Mouse (Mus musculus): Measurements from ENCODE around the gene Odf3b. TPM values are rescaled to one million over a fixed set of nuclear protein-coding genes. Genes with fewer than 3 reads are reported as not detected.

Odf3b gene
- polyA plus RNA-seq, 1 experiment from 2014 or later, result 0.54 TPM

DNA sequence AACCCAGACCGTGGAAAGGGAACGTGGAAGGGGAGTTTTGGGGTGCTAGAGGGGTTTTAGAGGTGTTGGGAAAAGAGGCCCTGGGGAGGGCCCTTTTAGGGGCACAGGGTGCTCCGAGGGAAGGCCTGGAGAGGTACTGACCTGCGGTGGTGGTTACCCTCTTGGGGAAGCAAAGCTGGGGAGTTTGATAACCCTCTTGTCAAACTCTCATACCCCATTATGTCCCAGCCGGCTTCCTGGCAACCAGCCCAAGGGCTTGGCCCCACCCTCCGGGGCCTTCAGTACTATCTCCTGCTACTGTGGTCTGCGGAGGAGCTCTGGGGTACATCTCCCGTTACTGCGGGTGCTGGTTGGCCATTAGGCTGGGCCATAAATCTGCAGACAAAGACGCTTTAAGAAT is 347 bp upstream of the Odf3b start:
- 6% methylated on average over 10 of the region's 10 CpGs for WGBS (ENCODE audit: insufficient replicate concordance)
- Histone ChIP-seq H3K36me3 (ENCODE audit: control insufficient read depth, insufficient read depth, low read length) (no peaks in the 10 kb centered on the region), H3K9me3 (replicated peaks; ENCODE audit: control insufficient read depth, low read length) (no peaks in the 10 kb centered on the region), H3K27ac (ENCODE audit: low read depth, low read length) (no peak overlapping the region), H3K4me1 (ENCODE audit: control insufficient read depth, insufficient read depth, low read length) (peaks cover 16% of the 10 kb centered on the region), H3K9ac (ENCODE audit: low read depth, low read length) (peak overlapping the region; percentile 54; the same call in 1 of the 2 replicates), H3K4me2 (peak overlapping the region; percentile 75), H3K27me3 (ENCODE audit: control insufficient read depth, insufficient read depth, low read length) (peaks cover 46% of the 10 kb centered on the region), H3K4me3 (ENCODE audit: low read depth, low read length) (peak overlapping the region; percentile 48)
- no peak for ATAC-seq (replicated peaks; ENCODE audit: insufficient number of reproducible peaks, low FRiP score, low TSS enrichment)

DNA sequence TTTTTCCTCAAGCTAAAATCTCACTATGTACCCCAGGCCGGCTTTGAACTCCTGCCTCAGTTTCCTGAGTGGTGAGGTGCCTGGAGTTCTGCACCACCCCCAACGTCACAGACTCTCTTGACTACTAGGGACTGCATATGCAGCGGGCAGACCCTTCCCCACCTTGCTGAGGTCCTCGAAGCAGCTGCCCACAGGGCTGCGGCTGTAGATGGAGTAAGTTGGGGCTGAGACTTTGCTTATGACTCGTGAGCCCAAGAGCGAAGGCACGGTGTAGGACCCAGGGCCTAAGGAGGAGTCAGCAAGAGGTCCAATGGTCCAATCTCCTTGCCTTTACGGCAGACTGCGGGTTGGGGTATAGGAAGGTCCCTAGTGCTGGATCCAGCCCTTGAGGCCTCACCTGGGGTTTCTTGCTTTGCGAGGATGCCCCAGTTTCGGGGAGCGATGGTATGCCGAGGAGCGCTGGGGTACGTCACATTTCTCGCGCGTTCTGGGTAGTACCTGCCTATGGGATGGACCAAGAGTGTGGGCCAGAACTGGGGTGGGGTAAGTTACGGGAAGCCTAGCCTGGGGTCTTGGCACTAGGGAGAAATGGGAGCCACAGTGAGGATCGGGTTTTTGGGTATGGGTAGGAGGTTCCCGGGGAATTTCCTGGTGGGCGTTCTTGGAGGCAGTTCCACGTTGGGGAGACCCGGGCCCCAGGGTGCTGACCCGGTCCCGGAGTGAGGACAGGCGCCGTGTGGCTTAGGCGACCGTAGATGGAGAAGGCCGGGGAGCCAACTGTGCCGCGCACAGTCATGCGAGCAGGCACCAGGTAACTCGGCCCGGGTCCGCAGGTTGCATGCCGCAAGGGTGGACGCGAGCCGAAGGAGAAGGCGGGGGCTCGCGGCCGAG is 899 bp downstream of the Odf3b start:
- Histone ChIP-seq H3K4me1 (ENCODE audit: control insufficient read depth, insufficient read depth, low read length) (peaks cover 20% of the 10 kb centered on the region), H3K4me3 (ENCODE audit: low read depth, low read length) (peak overlapping the region; percentile 48), H3K4me2 (peak overlapping the region; percentile 75), H3K9ac (ENCODE audit: low read depth, low read length) (peak overlapping the region; percentile 54), H3K27ac (ENCODE audit: low read depth, low read length) (no peak overlapping the region), H3K36me3 (ENCODE audit: control insufficient read depth, insufficient read depth, low read length) (no peaks in the 10 kb centered on the region), H3K27me3 (ENCODE audit: control insufficient read depth, insufficient read depth, low read length) (peaks cover 46% of the 10 kb centered on the region), H3K9me3 (replicated peaks; ENCODE audit: control insufficient read depth, low read length) (no peaks in the 10 kb centered on the region)
- 14% methylated on average over 46 of the region's 46 CpGs for WGBS (ENCODE audit: insufficient replicate concordance)
- no peak for ATAC-seq (replicated peaks; ENCODE audit: insufficient number of reproducible peaks, low FRiP score, low TSS enrichment)

DNA sequence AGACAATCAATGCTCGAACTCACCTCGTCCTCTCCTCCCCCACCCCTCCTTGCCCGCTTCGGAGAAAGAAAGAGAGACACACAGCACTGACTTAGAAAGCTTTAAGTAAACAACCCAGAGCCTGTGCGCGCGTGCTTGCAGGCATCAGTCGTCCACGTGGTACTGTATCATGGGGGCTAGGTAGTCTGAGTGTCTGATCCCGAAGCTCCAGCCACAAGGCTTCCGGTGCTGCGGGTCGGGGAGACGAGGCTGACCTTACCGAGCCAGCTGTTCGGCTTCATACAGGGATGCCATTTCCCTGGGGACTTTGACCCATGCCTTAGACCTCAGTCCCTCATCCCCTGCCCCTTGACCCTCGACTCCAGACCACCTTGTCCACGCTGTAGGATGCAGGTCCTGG is 1.7 kb downstream of the Odf3b start:
- no peaks in the 10 kb centered on the region for H3K9me3 ChIP-seq (replicated peaks; ENCODE audit: control insufficient read depth, low read length)
- H3K4me2 ChIP-seq, result peak overlapping the region; percentile 31
- peak overlapping the region; percentile 14; the same call in 1 of the 2 replicates for H3K4me3 ChIP-seq (ENCODE audit: low read depth, low read length)
- H3K9ac ChIP-seq (ENCODE audit: low read depth, low read length), result no peak overlapping the region
- no peak for ATAC-seq (replicated peaks; ENCODE audit: insufficient number of reproducible peaks, low FRiP score, low TSS enrichment)
- no peaks in the 10 kb centered on the region for H3K36me3 ChIP-seq (ENCODE audit: control insufficient read depth, insufficient read depth, low read length)
- peaks cover 46% of the 10 kb centered on the region for H3K27me3 ChIP-seq (ENCODE audit: control insufficient read depth, insufficient read depth, low read length)
- H3K27ac ChIP-seq (ENCODE audit: low read depth, low read length), result no peak overlapping the region
- 3% methylated on average over 18 of the region's 18 CpGs for WGBS (ENCODE audit: insufficient replicate concordance)
- peaks cover 25% of the 10 kb centered on the region for H3K4me1 ChIP-seq (ENCODE audit: control insufficient read depth, insufficient read depth, low read length)

DNA sequence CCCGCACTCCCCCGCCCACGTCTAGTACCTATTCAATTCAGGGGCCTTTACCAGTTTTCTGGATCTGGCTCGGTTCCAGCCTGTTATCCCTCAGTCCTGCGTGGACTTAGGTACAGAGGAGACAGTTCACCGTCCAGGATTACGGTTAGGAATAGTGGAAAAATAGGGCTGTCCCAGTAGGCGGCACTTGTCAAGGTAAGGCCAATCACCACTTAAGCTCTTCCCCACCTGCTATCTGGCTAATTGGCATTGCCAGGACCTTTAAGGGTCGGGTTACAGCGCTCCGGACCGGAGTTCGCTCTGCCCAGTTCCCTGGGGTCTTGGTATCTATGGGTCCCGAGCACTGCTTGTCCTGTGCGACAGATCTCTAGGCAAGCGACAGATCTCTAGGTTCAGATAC is 2.1 kb downstream of the Odf3b start, which contains the start of gene Tymp:
Tymp (minus strand) TSS at position 83 of the 400 bp plus-strand sequence.
- no peak for ATAC-seq (replicated peaks; ENCODE audit: insufficient number of reproducible peaks, low FRiP score, low TSS enrichment)
- H3K9ac ChIP-seq (ENCODE audit: low read depth, low read length), result no peak within 1 kb of the TSS
- peaks cover 43% of the 10 kb centered on the region for H3K27me3 ChIP-seq (ENCODE audit: control insufficient read depth, insufficient read depth, low read length)
- 15% methylated on average over 16 of the region's 16 CpGs for WGBS (ENCODE audit: insufficient replicate concordance)
- H3K4me1 ChIP-seq (ENCODE audit: control insufficient read depth, insufficient read depth, low read length), result peaks cover 25% of the 10 kb centered on the region
- peaks cover 4% of the 10 kb centered on the region for H3K36me3 ChIP-seq (ENCODE audit: control insufficient read depth, insufficient read depth, low read length)
- peak within 1 kb of the TSS; percentile 31 for H3K4me2 ChIP-seq
- no peak within 1 kb of the TSS for H3K27ac ChIP-seq (ENCODE audit: low read depth, low read length)
- H3K9me3 ChIP-seq (replicated peaks; ENCODE audit: control insufficient read depth, low read length), result no peaks in the 10 kb centered on the region
- peak within 1 kb of the TSS; percentile 14; the same call in 1 of the 2 replicates for H3K4me3 ChIP-seq (ENCODE audit: low read depth, low read length)

DNA sequence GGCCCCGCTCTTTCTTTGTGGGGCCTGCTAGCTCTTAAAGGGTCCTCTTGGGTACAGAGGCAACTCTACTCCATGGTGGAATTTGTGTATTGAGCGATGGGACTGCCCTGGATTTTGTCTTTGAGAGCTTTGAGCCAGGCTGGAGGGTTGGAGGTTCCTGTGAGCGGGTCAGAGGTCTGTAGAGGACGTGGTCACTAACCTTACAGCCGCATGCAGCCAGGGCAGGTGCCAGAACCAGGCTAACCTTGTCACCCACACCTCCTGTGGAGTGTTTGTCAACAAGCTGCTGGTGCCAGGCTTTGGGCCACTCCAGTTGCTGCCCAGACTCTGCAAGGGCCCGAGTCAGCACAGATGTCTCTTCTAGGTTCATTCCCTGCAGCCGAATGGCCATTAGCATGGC is 3.0 kb downstream of the Odf3b start:
- peaks cover 13% of the 10 kb centered on the region for H3K36me3 ChIP-seq (ENCODE audit: control insufficient read depth, insufficient read depth, low read length)
- no peak for ATAC-seq (replicated peaks; ENCODE audit: insufficient number of reproducible peaks, low FRiP score, low TSS enrichment)
- H3K4me2 ChIP-seq, result no peak overlapping the region
- peaks cover 25% of the 10 kb centered on the region for H3K4me1 ChIP-seq (ENCODE audit: control insufficient read depth, insufficient read depth, low read length)
- no peak overlapping the region for H3K9ac ChIP-seq (ENCODE audit: low read depth, low read length)
- no peak overlapping the region for H3K27ac ChIP-seq (ENCODE audit: low read depth, low read length)
- no peaks in the 10 kb centered on the region for H3K9me3 ChIP-seq (replicated peaks; ENCODE audit: control insufficient read depth, low read length)
- no peak overlapping the region for H3K4me3 ChIP-seq (ENCODE audit: low read depth, low read length)
- WGBS (ENCODE audit: insufficient replicate concordance), result 72% methylated on average over 7 of the region's 7 CpGs
- peaks cover 43% of the 10 kb centered on the region for H3K27me3 ChIP-seq (ENCODE audit: control insufficient read depth, insufficient read depth, low read length)

DNA sequence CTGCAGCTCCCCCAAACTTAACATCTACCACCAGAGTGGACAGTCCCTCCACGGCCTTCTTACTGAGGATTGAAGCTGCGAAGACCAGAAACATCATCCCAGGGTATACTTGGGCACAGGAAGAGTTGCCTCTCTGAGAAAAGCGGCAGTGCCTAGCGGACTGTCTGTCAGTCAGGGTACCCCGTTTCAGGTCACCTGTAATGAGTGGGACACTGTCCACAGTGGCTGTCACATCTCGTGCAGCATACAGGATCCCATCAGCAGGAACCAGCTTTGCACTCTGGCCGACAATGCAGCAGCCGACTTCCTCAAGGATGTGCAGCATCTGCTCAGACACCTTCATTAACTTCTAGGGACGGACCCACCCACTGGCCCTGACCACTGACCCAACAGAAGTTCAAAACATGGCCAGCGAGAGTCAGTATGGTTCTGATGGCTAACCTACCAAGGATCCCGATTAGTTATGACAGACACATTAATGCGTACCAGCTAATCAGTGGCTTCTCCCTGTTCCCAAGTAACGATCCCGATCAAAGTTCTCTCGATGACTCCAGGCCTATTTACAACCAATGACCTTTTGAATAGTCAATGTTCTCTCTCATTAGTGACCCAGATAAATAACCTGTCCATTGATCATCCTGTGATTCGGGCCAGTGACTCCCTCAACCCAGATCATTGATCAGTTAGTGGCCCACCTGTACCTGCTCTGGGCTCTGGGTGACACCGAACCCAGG is 4.1 kb downstream of the Odf3b start:
- WGBS (ENCODE audit: insufficient replicate concordance), result 92% methylated on average over 17 of the region's 17 CpGs
- Histone ChIP-seq H3K9ac (ENCODE audit: low read depth, low read length) (no peak overlapping the region), H3K27me3 (ENCODE audit: control insufficient read depth, insufficient read depth, low read length) (peaks cover 39% of the 10 kb centered on the region), H3K27ac (ENCODE audit: low read depth, low read length) (no peak overlapping the region), H3K4me1 (ENCODE audit: control insufficient read depth, insufficient read depth, low read length) (peaks cover 25% of the 10 kb centered on the region), H3K9me3 (replicated peaks; ENCODE audit: control insufficient read depth, low read length) (no peaks in the 10 kb centered on the region), H3K4me3 (ENCODE audit: low read depth, low read length) (no peak overlapping the region), H3K36me3 (ENCODE audit: control insufficient read depth, insufficient read depth, low read length) (peaks cover 20% of the 10 kb centered on the region), H3K4me2 (no peak overlapping the region; the same call in 1 of the 2 replicates)
- no peak for ATAC-seq (replicated peaks; ENCODE audit: insufficient number of reproducible peaks, low FRiP score, low TSS enrichment)

DNA sequence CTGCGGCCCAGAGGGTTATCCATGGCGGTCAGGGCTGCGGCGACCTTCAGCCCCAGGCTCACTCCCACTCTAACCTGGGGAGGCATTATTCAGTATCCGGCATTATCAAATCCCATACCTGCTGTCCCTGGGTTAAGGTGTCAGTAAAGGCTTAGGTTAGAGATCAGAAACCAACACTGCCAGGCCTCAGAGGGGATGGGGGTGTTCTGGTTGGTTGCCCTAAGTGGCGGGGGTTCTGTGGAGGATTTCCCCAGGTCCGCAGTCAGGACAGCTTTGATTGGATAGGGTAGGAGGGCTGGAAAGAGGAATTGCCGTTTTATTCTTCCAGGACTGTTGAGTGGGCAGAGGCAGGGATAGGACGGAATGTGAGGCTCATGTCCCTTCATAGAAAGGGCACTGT is 4.7 kb downstream of the Odf3b start:
- ATAC-seq (replicated peaks; ENCODE audit: insufficient number of reproducible peaks, low FRiP score, low TSS enrichment), result 0 out of 2 replicates have a peak, but pooled peaks have one; percentile 1
- H3K27ac ChIP-seq (ENCODE audit: low read depth, low read length), result peak overlapping the region; percentile 94
- 51% methylated on average over 9 of the region's 9 CpGs for WGBS (ENCODE audit: insufficient replicate concordance)

DNA sequence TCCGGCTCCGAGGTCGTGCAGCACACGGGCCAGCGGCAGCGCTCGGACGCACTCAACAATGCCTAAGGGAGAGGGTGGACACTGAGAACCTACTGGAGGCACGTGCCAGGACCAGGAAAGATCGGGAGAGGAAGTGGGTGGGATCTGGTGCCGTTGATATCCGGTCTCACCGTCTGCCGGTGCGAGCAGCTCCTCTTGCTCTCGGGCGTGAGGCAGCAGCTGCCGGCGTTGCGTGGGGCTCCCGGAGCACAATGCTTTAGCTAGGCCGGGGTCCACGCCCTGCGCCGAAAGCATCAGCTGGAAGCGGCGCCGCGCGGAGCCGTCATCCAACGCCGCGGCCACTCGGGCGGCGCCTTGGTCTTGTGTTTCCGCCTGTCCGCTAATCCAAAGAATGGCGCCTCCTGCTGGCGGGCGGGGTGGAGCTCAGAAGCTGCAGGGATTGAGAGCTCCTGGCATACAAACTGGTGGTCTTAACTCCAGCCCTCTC is 5.3 kb downstream of the Odf3b start, which contains the start of gene Sco2:
Sco2 (minus strand) TSS at position 85 of the 487 bp plus-strand sequence.
- H3K4me3 ChIP-seq (ENCODE audit: low read depth, low read length), result peak within 1 kb of the TSS; percentile 72
- H3K4me2 ChIP-seq, result peak within 1 kb of the TSS; percentile 82
- H3K27ac ChIP-seq (ENCODE audit: low read depth, low read length), result peak within 1 kb of the TSS; percentile 94
- H3K36me3 ChIP-seq (ENCODE audit: control insufficient read depth, insufficient read depth, low read length), result peaks cover 28% of the 10 kb centered on the region
- H3K4me1 ChIP-seq (ENCODE audit: control insufficient read depth, insufficient read depth, low read length), result peaks cover 17% of the 10 kb centered on the region
- H3K27me3 ChIP-seq (ENCODE audit: control insufficient read depth, insufficient read depth, low read length), result peaks cover 29% of the 10 kb centered on the region
- peak within 1 kb of the TSS; percentile 79 for H3K9ac ChIP-seq (ENCODE audit: low read depth, low read length)
- WGBS (ENCODE audit: insufficient replicate concordance), result under 1% methylated on average over 42 of the region's 42 CpGs
- peak; percentile 79 for ATAC-seq (replicated peaks; ENCODE audit: insufficient number of reproducible peaks, low FRiP score, low TSS enrichment)
- no peaks in the 10 kb centered on the region for H3K9me3 ChIP-seq (replicated peaks; ENCODE audit: control insufficient read depth, low read length)

More for the DNA sequence above, 4.7 kb downstream of the Odf3b start:
- Histone ChIP-seq H3K4me3 (ENCODE audit: low read depth, low read length) (peak overlapping the region; percentile 72), H3K4me2 (peak overlapping the region; percentile 82), H3K27me3 (ENCODE audit: control insufficient read depth, insufficient read depth, low read length) (peaks cover 34% of the 10 kb centered on the region), H3K9ac (ENCODE audit: low read depth, low read length) (peak overlapping the region; percentile 79), H3K9me3 (replicated peaks; ENCODE audit: control insufficient read depth, low read length) (no peaks in the 10 kb centered on the region), H3K36me3 (ENCODE audit: control insufficient read depth, insufficient read depth, low read length) (peaks cover 26% of the 10 kb centered on the region), H3K4me1 (ENCODE audit: control insufficient read depth, insufficient read depth, low read length) (peaks cover 23% of the 10 kb centered on the region)

Data from heart, embryonic 11.5 days (tissue).